Mouse (Mus musculus) liver, postnatal 0 days (tissue): ENCODE results near the gene Mpig6b. TPM values are rescaled to one million over a fixed set of nuclear protein-coding genes. Genes with fewer than 3 reads are reported as not detected.

Source experiments
- ATAC-seq: fragments of 200-750 bp; cut with Nextera tagmentation; 2 replicates; pipeline ENCODE4 v1.8.0; 2017; ENCODE audit warnings: mild to moderate bottlenecking, moderate library complexity
- DNase-seq: peaks from one replicate; pipeline ENCODE4 v3.0.0-alpha.2; 2016
- H3K27ac ChIP-seq: fragments of 300-500 bp; sonication (generic); 2 replicates; pipeline ENCODE4 v1.5.1; 2014; ENCODE audit warnings: antibody characterized with exemption, moderate library complexity, mild to moderate bottlenecking, low read depth
- H3K27me3 ChIP-seq: fragments of 300-500 bp; sonication (generic); 2 replicates; pipeline ENCODE4 v1.6.1; 2014; ENCODE audit warnings: low read length, control low read depth, mixed read lengths; ENCODE audit not compliant: insufficient read depth
- H3K36me3 ChIP-seq: fragments of 300-500 bp; sonication (generic); replicated peaks from 2 replicates; pipeline ENCODE4 v1.6.1; 2014; ENCODE audit warnings: mild to moderate bottlenecking, control low read depth, low read length, moderate library complexity, mixed read lengths; ENCODE audit not compliant: insufficient read depth
- H3K4me1 ChIP-seq: fragments of 300-500 bp; sonication (generic); 2 replicates; pipeline ENCODE4 v1.6.1; 2014; ENCODE audit warnings: antibody characterized with exemption, mild to moderate bottlenecking, control low read depth; ENCODE audit not compliant: insufficient read depth
- H3K4me2 ChIP-seq: fragments of 300-500 bp; sonication (generic); 2 replicates; pipeline ENCODE4 v1.6.1; 2014; ENCODE audit warnings: low read depth, mild to moderate bottlenecking, low read length, moderate library complexity, mixed read lengths
- H3K4me3 ChIP-seq: fragments of 300-500 bp; sonication (generic); 2 replicates; pipeline ENCODE4 v1.5.1; 2014; ENCODE audit warnings: low read depth, low read length
- H3K9ac ChIP-seq: fragments of 300-500 bp; sonication (generic); replicated peaks from 2 replicates; pipeline ENCODE4 v1.6.1; 2014; ENCODE audit warnings: mild to moderate bottlenecking, moderate library complexity
- H3K9me3 ChIP-seq: fragments of 300-500 bp; sonication (generic); 2 replicates; pipeline ENCODE4 v1.6.1; 2016; ENCODE audit warnings: mild to moderate bottlenecking, control low read depth, low read length, mixed read lengths
- CTCF ChIP-seq: sonication (generic); IDR thresholded peaks from 2 replicates; pipeline ENCODE4 v1.5.1; 2016; ENCODE audit warnings: antibody characterized with exemption, low read depth
- EP300 ChIP-seq: IDR thresholded peaks from 2 replicates; pipeline ENCODE4 v1.6.1; 2016; ENCODE audit warnings: antibody characterized with exemption, low read depth, mild to moderate bottlenecking
- WGBS: fragments of 180-500 bp; shearing (Covaris S2); extraction: QIAGEN DNeasy Blood & Tissue Kit; methylation state at CpG from one replicate; pipeline ENCODE4 v1.1.7; 2014; ENCODE audit not compliant: insufficient replicate concordance; 5-methylcytosine and 5-hydroxymethylcytosine counted together
- polyA plus RNA-seq: library from polyadenylated mRNA; unstranded; fragments of >200 nt; fragmentation: Nextera tagmentation; extraction: Ambion mirVana; gene quantifications from 2 replicates; pipeline ENCODE4 v1.2.1, GENCODE M21; 2015

Gene Mpig6b
- polyA plus RNA-seq, 1 experiment from 2014 or later, result 6.5 TPM

DNA sequence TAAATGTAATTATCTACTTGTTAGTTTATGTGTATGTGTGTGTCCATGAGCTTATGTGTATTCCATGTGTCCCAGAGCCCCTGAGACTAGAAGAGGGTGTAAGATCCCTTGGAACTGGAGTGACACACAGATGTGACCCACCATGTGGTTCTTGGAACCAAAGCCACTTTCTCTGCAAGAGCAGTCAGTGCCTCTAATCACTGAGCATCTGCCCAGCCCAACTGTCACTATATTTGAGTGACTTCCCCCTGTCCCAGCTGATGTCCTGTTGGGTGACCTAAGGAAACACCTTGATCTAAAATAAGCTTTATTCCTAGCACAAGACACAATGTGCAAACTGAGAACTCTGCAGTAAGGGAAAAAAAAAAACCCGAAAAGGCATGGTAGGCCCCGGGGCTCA is 37.7 kb downstream of the Mpig6b start:
- H3K4me1 ChIP-seq, result peaks cover 24% of the 10 kb centered on the region
- 0 out of 2 replicates have a peak overlapping the region, but pooled peaks have one; percentile 11 for H3K27ac ChIP-seq
- ATAC-seq (no peak), DNase-seq (peak; percentile 11)
- H3K9ac ChIP-seq, result no peak overlapping the region
- H3K4me2 ChIP-seq, result no peak overlapping the region
- 70% methylated on average over 2 of the region's 2 CpGs for WGBS
- TF ChIP-seq EP300, result no peak
- TF ChIP-seq CTCF, result no peak
- no peak overlapping the region for H3K4me3 ChIP-seq
- no peaks in the 10 kb centered on the region for H3K9me3 ChIP-seq
- H3K27me3 ChIP-seq, result 0 out of 2 replicates have a peak, but pooled peaks cover under 1% of the 10 kb centered on the region
- no peaks in the 10 kb centered on the region for H3K36me3 ChIP-seq

DNA sequence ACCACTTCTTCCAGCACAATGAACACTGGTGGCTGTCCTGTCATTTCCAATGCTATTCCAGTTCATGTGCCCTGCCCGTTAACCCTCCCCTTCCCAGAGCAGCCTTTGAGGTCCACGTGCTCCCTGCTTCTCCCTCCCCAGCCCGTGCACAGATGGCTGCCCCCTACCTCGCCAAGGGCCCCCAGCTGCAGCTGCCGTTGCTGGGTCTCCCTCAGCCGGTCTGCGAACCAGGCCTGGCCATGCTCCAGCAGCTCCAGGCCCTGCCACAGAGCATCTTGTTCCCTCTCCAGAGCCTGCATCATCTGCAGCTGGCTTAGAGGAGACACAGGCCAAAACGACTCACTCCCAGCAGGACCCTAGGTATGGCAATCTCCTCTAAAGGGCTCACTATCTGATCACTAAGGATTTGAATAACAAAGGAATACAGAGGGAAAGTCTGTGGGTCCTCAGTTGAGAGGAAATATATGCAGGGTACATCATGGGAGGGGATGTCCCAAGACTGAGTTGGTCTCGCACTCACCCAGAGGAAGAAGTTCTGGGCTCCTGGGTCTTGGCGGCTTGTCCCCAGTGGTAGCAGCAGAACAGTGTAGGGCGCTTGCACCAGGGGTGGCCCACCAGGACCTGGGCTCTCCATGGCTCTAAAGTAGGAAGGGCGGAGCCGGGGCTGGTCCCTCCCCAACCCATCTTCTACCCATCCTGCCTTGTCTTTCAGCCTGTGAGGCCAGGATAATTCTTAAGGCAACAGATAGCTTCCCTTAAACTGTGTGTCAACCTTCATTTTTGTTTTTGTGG is 38.5 kb downstream of the Mpig6b start, which contains the start of gene Sapcd1:
Sapcd1 (minus strand) TSS at position 740 of the 792 bp plus-strand sequence.
- DNase-seq (peak; percentile 62), ATAC-seq (peak; percentile 25; the same call in 1 of the 2 replicates)
- peaks cover 27% of the 10 kb centered on the region for H3K4me1 ChIP-seq
- TF ChIP-seq CTCF (no peak), EP300 (no peak)
- 44% methylated on average over 13 of the region's 13 CpGs for WGBS
- no peak within 1 kb of the TSS for H3K9ac ChIP-seq
- H3K36me3 ChIP-seq, result no peaks in the 10 kb centered on the region
- no peak within 1 kb of the TSS for H3K4me2 ChIP-seq
- H3K4me3 ChIP-seq, result no peak within 1 kb of the TSS
- 0 out of 2 replicates have a peak, but pooled peaks cover 3% of the 10 kb centered on the region for H3K27me3 ChIP-seq
- H3K27ac ChIP-seq, result peak within 1 kb of the TSS; percentile 77
- H3K9me3 ChIP-seq, result no peaks in the 10 kb centered on the region

DNA sequence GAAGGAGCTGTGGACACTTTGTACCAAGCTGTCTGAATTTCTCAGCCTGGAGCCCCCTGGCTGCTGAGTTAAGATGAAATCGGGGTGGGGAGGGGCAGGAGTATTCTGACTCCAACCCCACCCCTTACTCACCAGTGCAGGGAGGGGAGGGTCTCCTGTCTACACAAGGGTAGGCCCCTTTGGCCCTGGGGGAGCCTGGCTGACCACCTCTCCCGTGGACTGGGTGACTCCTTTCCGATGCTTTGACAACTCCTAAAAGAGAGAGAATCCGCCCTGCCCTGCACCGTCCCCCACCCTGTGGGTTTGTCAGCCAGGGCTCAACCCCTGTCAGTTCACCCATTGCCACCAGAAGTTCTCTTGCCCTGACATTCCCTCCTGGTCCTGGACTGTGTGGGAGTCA is 39.8 kb downstream of the Mpig6b start:
- ATAC-seq, result no peak
- 87% methylated on average over 5 of the region's 5 CpGs for WGBS
- Histone ChIP-seq H3K4me3 (no peak overlapping the region), H3K9me3 (no peaks in the 10 kb centered on the region), H3K27me3 (0 out of 2 replicates have a peak, but pooled peaks cover 3% of the 10 kb centered on the region), H3K36me3 (no peaks in the 10 kb centered on the region), H3K4me2 (no peak overlapping the region), H3K4me1 (peaks cover 30% of the 10 kb centered on the region), H3K27ac (no peak overlapping the region), H3K9ac (no peak overlapping the region)
- TF ChIP-seq EP300 (no peak), CTCF (no peak)
- DNase-seq, result peak; percentile 13

DNA sequence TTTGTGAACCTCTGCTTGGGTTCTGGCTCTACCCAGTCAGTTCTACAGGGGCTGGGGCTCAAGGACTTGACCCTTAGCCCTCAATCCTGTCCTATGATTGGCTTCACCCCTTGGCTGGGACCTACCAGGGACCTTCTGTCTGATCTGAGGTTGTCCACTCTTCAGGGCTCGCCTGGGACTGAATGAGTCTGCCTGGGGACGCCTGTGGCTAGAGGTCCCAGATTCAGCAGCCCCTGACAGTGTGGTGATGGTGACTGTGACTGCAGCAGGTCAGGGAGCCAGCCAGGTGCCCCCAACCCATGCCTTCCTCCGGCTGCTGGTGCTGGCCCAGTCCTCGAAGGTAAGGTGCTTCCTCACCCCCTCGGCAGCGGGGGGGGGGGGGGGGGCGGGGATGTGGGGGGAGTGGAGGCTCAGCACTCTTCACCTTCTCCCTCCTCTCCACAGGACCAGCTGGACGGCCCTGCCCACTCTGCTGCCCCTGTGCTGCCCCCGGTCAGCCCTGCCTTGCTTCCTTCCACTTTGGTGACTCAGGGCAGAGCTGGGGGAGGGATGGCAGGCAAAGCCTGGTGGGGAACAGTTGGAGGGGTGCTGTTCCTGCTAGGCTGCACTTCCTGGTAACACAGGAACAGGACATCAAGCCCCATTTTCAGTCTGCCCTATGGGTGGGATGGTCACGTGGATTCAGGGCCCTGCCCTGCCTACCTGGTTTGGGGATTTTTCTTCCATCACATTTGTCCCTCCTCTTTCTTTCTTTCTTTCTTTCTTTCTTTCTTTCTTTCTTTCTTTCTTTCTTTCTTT is 41.1 kb downstream of the Mpig6b start:
- peak; percentile 34 for DNase-seq
- Histone ChIP-seq H3K36me3 (no peaks in the 10 kb centered on the region), H3K9me3 (no peaks in the 10 kb centered on the region), H3K4me3 (no peak overlapping the region), H3K27ac (0 out of 2 replicates have a peak overlapping the region, but pooled peaks have one; percentile 36), H3K4me2 (0 out of 2 replicates have a peak overlapping the region, but pooled peaks have one; percentile 6), H3K4me1 (peaks cover 32% of the 10 kb centered on the region), H3K9ac (no peak overlapping the region), H3K27me3 (0 out of 2 replicates have a peak, but pooled peaks cover 3% of the 10 kb centered on the region)
- TF ChIP-seq CTCF (no peak), EP300 (no peak)
- no peak for ATAC-seq
- WGBS, result 58% methylated on average over 6 of the region's 10 CpGs

DNA sequence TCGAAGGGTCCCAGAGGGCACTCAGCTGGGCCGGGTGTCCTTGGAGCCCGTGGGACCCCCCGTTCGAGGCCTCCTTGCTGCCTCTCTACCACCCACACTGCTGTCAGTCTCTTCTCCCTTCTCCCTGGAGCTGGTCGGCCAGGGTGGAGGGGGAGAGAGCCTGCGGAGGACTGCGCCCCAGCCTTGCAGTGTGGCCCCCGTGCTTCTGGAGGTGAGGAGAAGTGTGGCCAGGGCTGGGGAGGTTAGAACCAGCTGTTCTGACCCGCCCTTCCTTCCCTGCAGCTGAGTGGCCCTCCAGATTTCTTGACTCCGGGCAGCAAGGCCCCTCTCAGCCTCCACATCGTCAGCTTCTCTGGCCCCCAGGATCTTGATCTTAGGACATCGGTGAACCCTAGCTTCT is 41.7 kb downstream of the Mpig6b start:
- TF ChIP-seq EP300 (no peak), CTCF (no peak)
- ATAC-seq (no peak), DNase-seq (peak; percentile 17)
- Histone ChIP-seq H3K27me3 (0 out of 2 replicates have a peak, but pooled peaks cover 3% of the 10 kb centered on the region), H3K36me3 (no peaks in the 10 kb centered on the region), H3K4me2 (no peak overlapping the region), H3K27ac (0 out of 2 replicates have a peak overlapping the region, but pooled peaks have one; percentile 36), H3K4me3 (no peak overlapping the region), H3K4me1 (peaks cover 26% of the 10 kb centered on the region), H3K9me3 (no peaks in the 10 kb centered on the region), H3K9ac (no peak overlapping the region)
- 49% methylated on average over 13 of the region's 13 CpGs for WGBS
